Mouse (Mus musculus) cerebellum, adult (tissue): ENCODE results near the gene Gjb3.

ENCODE experiments used
- ATAC-seq: cut with Nextera tagmentation; 2 replicates; pipeline ENCODE4 v1.9.2; 2017; ENCODE audit warnings: mild to moderate bottlenecking, moderate library complexity, mixed read lengths; ENCODE audit not compliant: insufficient number of reproducible peaks, low FRiP score, low TSS enrichment

Gjb3 gene

DNA sequence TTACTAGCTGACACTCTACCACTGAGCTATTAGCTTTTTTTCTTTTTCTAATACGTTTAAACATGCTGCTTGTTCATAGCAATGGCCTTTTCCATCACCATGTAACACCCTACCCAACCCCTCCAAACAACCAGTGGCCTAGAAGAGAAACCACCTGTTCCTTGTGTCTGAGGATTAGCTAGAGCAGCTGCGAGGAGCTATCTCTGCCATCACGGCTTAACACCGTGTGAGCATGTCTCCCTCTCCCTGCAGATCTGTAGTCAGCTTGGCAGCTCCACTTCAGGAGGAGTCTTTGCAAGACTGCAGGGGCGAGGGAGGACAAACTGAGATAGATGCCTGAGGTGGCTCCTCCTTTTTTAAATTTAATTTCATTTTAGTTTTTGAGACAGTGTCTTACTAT lies 30.1 kb downstream of the Gjb3 start:
- ATAC-seq, result no peak

DNA sequence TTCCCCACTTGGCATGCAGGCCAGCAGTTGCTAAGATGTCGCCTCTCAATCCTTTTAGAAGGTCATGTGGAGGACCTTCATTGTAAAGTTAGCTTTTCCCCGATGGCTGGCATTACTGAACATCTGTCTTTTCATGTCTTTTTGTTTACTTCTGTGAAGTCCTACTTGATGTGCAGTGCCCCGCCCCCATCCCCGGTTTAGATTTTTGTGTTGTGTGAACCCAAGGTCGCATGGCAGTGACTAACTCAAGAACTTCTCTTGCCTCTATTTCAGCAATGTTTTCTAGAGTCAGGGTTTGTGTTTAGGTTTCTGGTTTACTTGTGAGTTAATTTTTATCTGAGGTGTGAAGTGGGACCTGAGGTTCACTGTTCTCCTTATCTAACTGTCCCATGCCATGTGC lies 38.0 kb downstream of the Gjb3 start:
- ATAC-seq, result no peak

DNA sequence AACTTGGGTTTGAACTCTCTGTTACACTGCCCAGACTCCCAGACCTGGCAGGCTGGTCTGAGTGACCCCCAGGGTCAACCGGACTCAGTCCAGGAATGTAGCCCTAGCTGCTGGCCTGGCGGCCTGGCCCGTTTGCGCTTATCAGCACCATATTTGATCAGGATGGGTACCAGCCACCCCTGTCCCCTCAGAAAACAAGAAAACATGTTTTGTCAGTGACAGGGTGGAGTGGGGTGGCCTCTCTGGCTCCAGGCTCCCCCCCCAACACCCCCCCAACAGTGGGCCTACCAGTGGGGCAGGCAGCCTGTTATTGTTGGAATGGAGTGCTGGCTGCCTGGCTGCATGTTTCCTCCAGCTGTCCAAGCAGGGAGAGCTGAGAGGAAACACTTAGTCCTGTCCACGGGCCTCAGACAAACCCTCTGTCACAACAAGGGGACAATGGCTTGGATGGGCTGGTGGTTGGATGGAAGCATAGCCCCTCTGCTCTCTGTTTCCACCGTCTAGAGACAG lies 41.5 kb downstream of the Gjb3 start:
- no peak for ATAC-seq

DNA sequence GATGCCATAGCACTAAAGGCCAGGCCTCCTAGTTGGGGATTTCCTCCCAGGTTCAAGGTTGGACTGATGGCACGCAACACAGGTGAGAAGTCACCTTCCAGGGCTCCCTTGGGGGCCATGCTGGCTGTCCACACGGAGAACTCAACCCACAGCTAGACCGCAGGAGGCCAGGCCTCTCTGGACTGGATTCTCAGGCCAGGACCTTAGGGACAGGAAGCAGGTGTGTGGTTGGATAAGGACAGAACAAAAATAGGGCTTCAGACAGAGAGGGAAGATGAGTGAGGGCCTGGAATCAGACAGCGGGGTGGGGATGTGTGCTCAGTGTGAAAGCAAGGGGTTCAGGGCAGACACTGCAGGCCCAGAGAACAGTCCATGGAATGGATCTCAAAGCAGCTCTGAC lies 43.7 kb downstream of the Gjb3 start:
- ATAC-seq, result no peak

DNA sequence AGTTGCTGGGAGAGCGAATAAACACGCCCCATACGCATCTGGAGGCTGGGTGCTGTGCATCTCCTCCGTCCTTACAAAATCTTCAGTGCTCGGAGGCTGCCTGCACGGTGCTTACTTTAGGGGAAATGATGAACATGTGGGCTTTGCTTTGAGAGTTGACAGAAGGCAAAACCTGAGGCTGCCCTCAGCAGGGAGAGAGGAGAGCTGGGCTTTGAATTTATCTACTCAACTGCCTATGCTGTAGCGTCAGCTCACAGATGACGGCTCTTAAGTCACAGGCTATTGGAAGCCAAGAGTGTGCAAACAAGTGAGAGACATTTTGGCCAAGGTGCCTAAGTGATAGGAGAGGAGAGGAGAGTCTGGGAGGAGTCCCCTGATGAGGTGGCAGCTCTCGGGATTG lies 51.4 kb downstream of the Gjb3 start:
- no peak for ATAC-seq

DNA sequence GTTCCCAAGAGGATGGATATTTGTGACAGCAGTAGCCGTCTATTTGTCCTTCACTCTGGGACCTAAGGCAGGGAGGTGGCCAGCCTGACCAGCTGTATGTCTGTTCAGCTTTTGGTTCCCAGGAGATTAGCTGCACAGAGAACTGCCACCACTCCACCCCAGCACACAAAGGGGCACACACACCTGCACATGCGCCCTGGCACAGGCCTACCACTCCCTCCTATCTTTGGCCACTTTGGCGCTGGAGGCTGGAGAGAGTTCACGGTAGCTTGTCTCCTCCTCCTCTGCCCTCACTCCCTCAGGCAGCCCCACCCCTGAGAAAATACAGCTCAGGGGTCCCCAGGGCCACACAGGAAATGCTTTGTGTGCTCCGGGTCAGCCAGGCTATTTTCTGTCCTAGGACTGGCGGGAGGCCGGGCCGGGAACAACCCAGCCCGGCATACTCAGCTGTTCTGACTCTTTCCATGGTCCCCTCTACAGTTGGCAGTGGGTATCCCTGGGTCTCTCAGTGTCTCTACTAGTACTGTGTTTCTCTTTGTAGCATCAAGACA lies 52.1 kb downstream of the Gjb3 start:
- ATAC-seq, result no peak
